ENCODE assay signal across 9 mouse cellular contexts in the genomic region with DNA sequence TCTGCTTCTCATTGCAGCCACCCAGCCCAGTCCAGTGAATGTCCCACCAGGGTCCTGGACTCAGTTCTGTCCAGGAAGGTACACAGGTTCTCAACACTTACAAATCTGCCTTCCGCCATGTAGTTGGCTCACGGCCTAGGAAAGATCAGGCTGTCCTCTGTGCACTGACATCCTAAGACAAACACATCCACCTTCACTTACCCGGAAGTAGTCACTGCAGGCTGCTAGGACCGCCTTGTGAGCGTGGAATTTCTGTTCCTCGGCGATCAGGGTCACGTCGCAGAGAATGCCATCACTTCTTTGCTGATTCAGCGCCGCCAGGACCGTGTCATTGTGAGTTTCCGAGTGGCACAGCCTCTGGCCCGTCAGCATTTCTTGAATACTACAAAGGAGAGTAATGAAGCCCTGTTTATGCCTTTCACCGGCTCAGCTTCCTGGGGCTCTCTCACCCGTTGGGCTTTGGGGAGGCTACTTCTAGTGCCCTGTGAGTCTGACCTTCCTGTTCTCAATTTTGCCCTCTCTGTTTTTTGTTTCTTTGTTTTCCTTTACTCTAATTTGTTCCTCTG. TPM values are rescaled to one million over a fixed set of nuclear protein-coding genes. Genes with fewer than 3 reads are reported as not detected.
DNase-seq lines count a peak whose midpoint lies in the region; ATAC-seq and TF ChIP-seq lines count a peak whose summit lies in the region.
"Had no signal": no experiment of that assay in that cellular context is flagged by ENCODE, and none has a peak within 500 bp of the region (broad histone marks: within the 10 kb centered on the region; RNA-seq: fewer than 3 reads in every experiment).

No protein-coding gene starts in this region.

- no peak for TF ChIP-seq CTCF in ES-Bruce4 (IDR thresholded peaks at IDR 0.05; ENCODE audit: low read depth, low read length)
- TF ChIP-seq CTCF in hindbrain, postnatal 0 days (IDR thresholded peaks at IDR 0.05; ENCODE audit: low read depth), result no peak
- TF ChIP-seq CTCF in liver, postnatal 0 days (IDR thresholded peaks at IDR 0.05; ENCODE audit: low read depth), result no peak

- TF ChIP-seq POLR2A in ES-Bruce4 (IDR thresholded peaks at IDR 0.05; ENCODE audit: insufficient read depth, low read length), result no peak

- no peak for TF ChIP-seq EP300 in ES-Bruce4 (IDR thresholded peaks at IDR 0.05; ENCODE audit: insufficient read depth, low read depth, low read length)
- TF ChIP-seq EP300 in liver, postnatal 0 days (IDR thresholded peaks at IDR 0.05; ENCODE audit: low read depth), result no peak

- H3K36me3 ChIP-seq in heart, embryonic 14.5 days (ENCODE audit: control insufficient read depth, insufficient read depth, low read length), result no peaks in the 10 kb centered on the region
- no peaks in the 10 kb centered on the region for H3K36me3 ChIP-seq in ES-Bruce4 (ENCODE audit: control insufficient read depth, insufficient read depth, low read length, poor library complexity, severe bottlenecking)
- H3K36me3 ChIP-seq in embryonic facial prominence, embryonic 13.5 days, result no peaks in the 10 kb centered on the region
- H3K36me3 ChIP-seq in hindbrain, postnatal 0 days (ENCODE audit: insufficient read depth, low read length), result no peaks in the 10 kb centered on the region
- no peaks in the 10 kb centered on the region for H3K36me3 ChIP-seq in liver, postnatal 0 days (replicated peaks; ENCODE audit: insufficient read depth, low read length)
- H3K36me3 ChIP-seq: limb, embryonic 10.5 days had no signal

- H3K4me1 ChIP-seq in heart, embryonic 14.5 days (ENCODE audit: control insufficient read depth in 2 of 2, insufficient read depth in 2 of 2, low read length in 2 of 2), result peaks cover 5 to 7% of the 10 kb centered on the region in 2 experiments; a peak in 2 of 4 replicates
- no peaks in the 10 kb centered on the region for H3K4me1 ChIP-seq in ES-Bruce4 (ENCODE audit: control insufficient read depth, insufficient read depth, low read length)
- no peaks in the 10 kb centered on the region for H3K4me1 ChIP-seq in embryonic facial prominence, embryonic 13.5 days
- H3K4me1 ChIP-seq in hindbrain, postnatal 0 days (ENCODE audit: insufficient read depth, low read length), result peaks cover 4% of the 10 kb centered on the region; the same call in 1 of the 2 replicates
- H3K4me1 ChIP-seq in liver, postnatal 0 days (ENCODE audit: insufficient read depth), result no peaks in the 10 kb centered on the region

- DNase-seq in heart, adult 8-10 months (ENCODE audit: low spot score), result no peak
- DNase-seq in hindbrain, postnatal 0 days (ENCODE audit: low spot score), result peak; percentile 12
- DNase-seq in liver, postnatal 0 days, result no peak
- DNase-seq in left cerebral cortex, postnatal 4 days, result no peak
- DNase-seq in left cerebral cortex, postnatal 14 days (ENCODE audit: low spot score in 2 of 2), result no peak

- H3K4me2 ChIP-seq in heart, embryonic 14.5 days (ENCODE audit: low read length), result peak overlapping the region; percentile 59
- H3K4me2 ChIP-seq in embryonic facial prominence, embryonic 13.5 days, result peak overlapping the region; percentile 31
- peak overlapping the region; percentile 39 for H3K4me2 ChIP-seq in hindbrain, postnatal 0 days (ENCODE audit: low read depth, low read length)
- no peak overlapping the region for H3K4me2 ChIP-seq in liver, postnatal 0 days (ENCODE audit: low read depth, low read length)

- no peaks in the 10 kb centered on the region for H3K27me3 ChIP-seq in heart, embryonic 14.5 days (ENCODE audit: control insufficient read depth, insufficient read depth, low read length)
- no peaks in the 10 kb centered on the region for H3K27me3 ChIP-seq in ES-Bruce4 (ENCODE audit: control insufficient read depth, insufficient read depth, low read length, poor library complexity, severe bottlenecking)
- H3K27me3 ChIP-seq in embryonic facial prominence, embryonic 13.5 days, result no peaks in the 10 kb centered on the region
- H3K27me3 ChIP-seq in hindbrain, postnatal 0 days (ENCODE audit: insufficient read depth, low read length), result no peaks in the 10 kb centered on the region
- no peaks in the 10 kb centered on the region for H3K27me3 ChIP-seq in liver, postnatal 0 days (ENCODE audit: insufficient read depth, low read length)

- peak overlapping the region; percentile 67 to 70 for H3K27ac ChIP-seq in heart, embryonic 14.5 days (replicated peaks in 1 of 2; ENCODE audit: control insufficient read depth in 1 of 2, insufficient read depth in 1 of 2, low read depth in 2 of 2, low read length in 2 of 2)
- H3K27ac ChIP-seq in ES-Bruce4 (ENCODE audit: insufficient read depth, low read length), result no peak overlapping the region
- H3K27ac ChIP-seq in embryonic facial prominence, embryonic 13.5 days, result no peak overlapping the region
- H3K27ac ChIP-seq in hindbrain, postnatal 0 days, result no peak overlapping the region
- H3K27ac ChIP-seq in liver, postnatal 0 days (ENCODE audit: low read depth), result no peak overlapping the region
- H3K27ac ChIP-seq: limb, embryonic 10.5 days had no signal

- WGBS in heart, embryonic 14.5 days, result 28% methylated on average over 16 of the region's 16 CpGs
- 28% methylated on average over 16 of the region's 16 CpGs for whole genome bisulfite sequencing in embryonic facial prominence, embryonic 13.5 days
- WGBS in hindbrain, postnatal 0 days, result 18% methylated on average over 16 of the region's 16 CpGs
- WGBS in liver, postnatal 0 days (ENCODE audit: insufficient replicate concordance), result 39% methylated on average over 16 of the region's 16 CpGs

- intact Hi-C loops in left cerebral cortex, postnatal 4 days (cut with DNase I), result no loop called here
- intact Hi-C loops in left cerebral cortex, postnatal 14 days (cut with DNase I), result loop anchor here (5.0 kb wide), 1 partner anchor 70 kb away; no protein-coding TSS in a partner anchor

- H3K4me3 ChIP-seq in heart, embryonic 14.5 days (ENCODE audit: control insufficient read depth in 1 of 2, insufficient read depth in 1 of 2, low read depth in 1 of 2, low read length in 2 of 2), result peak overlapping the region; percentile 27 to 35
- peak overlapping the region; percentile 45 for H3K4me3 ChIP-seq in ES-Bruce4 (ENCODE audit: low read depth, low read length)
- peak overlapping the region; percentile 6; the same call in 1 of the 2 replicates for H3K4me3 ChIP-seq in embryonic facial prominence, embryonic 13.5 days
- H3K4me3 ChIP-seq in hindbrain, postnatal 0 days (ENCODE audit: low read length), result no peak overlapping the region
- no peak overlapping the region for H3K4me3 ChIP-seq in liver, postnatal 0 days (ENCODE audit: low read depth, low read length)
- H3K4me3 ChIP-seq: limb, embryonic 10.5 days had no signal

- H3K9me3 ChIP-seq in heart, embryonic 14.5 days (ENCODE audit: control insufficient read depth, low read length), result no peaks in the 10 kb centered on the region
- no peaks in the 10 kb centered on the region for H3K9me3 ChIP-seq in ES-Bruce4 (replicated peaks; ENCODE audit: control insufficient read depth, insufficient read depth, low read length, poor library complexity, severe bottlenecking)
- no peaks in the 10 kb centered on the region for H3K9me3 ChIP-seq in embryonic facial prominence, embryonic 13.5 days
- no peaks in the 10 kb centered on the region for H3K9me3 ChIP-seq in hindbrain, postnatal 0 days (ENCODE audit: low read length)
- H3K9me3 ChIP-seq in liver, postnatal 0 days (ENCODE audit: low read length), result no peaks in the 10 kb centered on the region
- H3K9me3 ChIP-seq: limb, embryonic 10.5 days had no signal

- peak overlapping the region; percentile 46 for H3K9ac ChIP-seq in heart, embryonic 14.5 days (ENCODE audit: low read length)
- H3K9ac ChIP-seq in ES-Bruce4 (ENCODE audit: low read depth, poor library complexity, severe bottlenecking), result no peak overlapping the region
- no peak overlapping the region for H3K9ac ChIP-seq in embryonic facial prominence, embryonic 13.5 days
- no peak overlapping the region for H3K9ac ChIP-seq in hindbrain, postnatal 0 days (replicated peaks; ENCODE audit: low read length)
- no peak overlapping the region for H3K9ac ChIP-seq in liver, postnatal 0 days (replicated peaks)

- ATAC-seq in heart, embryonic 14.5 days (ENCODE audit: insufficient number of reproducible peaks, insufficient read depth, low FRiP score, low read depth), result peak; percentile 39; the same call in 1 of the 2 replicates
- no peak for ATAC-seq in embryonic facial prominence, embryonic 13.5 days (ENCODE audit: insufficient number of reproducible peaks, insufficient read depth, low FRiP score, low TSS enrichment, low read depth)
- peak; percentile 52 for ATAC-seq in hindbrain, postnatal 0 days
- no peak for ATAC-seq in liver, postnatal 0 days

RNA-seq across cellular contexts. Expression of a gene that starts 58.4 kb away (rescaled TPM):
- 3.5 and 4.6 TPM in 2 replicates for polyA plus RNA-seq in heart, embryonic 14.5 days (2014; fragmentation: Nextera tagmentation; extraction: Ambion mirVana)
- 1 to 10 TPM; 1.2 to 2.0 (median 1.3) TPM for total RNA-seq in heart, adult 8-10 months (2022)
- polyA plus RNA-seq in ES-Bruce4 (2011; ENCODE audit: insufficient read depth, insufficient read length, low read depth, missing spikeins), result 0.38 and 0.96 TPM in 2 replicates
- polyA plus RNA-seq in embryonic facial prominence, embryonic 13.5 days (2015; fragmentation: Nextera tagmentation; extraction: Ambion mirVana), result 4.2 and 5.6 TPM in 2 replicates
- 28.8 and 31.3 TPM in 2 replicates for total RNA-seq in hindbrain, postnatal 0 days (2014; rRNA removed)
- polyA plus RNA-seq in hindbrain, postnatal 0 days (2015; fragmentation: Nextera tagmentation; extraction: Ambion mirVana), result 31.7 and 37.9 TPM in 2 replicates
- 0.18 and 0.21 TPM in 2 replicates for polyA plus RNA-seq in liver, postnatal 0 days (2015; fragmentation: Nextera tagmentation; extraction: Ambion mirVana)
- total RNA-seq in left cerebral cortex, postnatal 4 days (2021), result 10 to 100 TPM; 21.3 to 23.8 TPM
- 10 to 100 TPM; 17.1 to 18.8 TPM for total RNA-seq in left cerebral cortex, postnatal 14 days (2021)

Comparison
In these comparisons a context has a peak if more than half of its experiments do, and no peak if none do; other contexts are left out.
1. ATAC-seq: peak in heart, embryonic 14.5 days (single experiment) and hindbrain, postnatal 0 days (single experiment); none in embryonic facial prominence, embryonic 13.5 days (single experiment) and liver, postnatal 0 days (single experiment).
2. H3K27ac ChIP-seq: peak in heart, embryonic 14.5 days (2 of 2); none in ES-Bruce4 (single experiment), embryonic facial prominence, embryonic 13.5 days (single experiment), hindbrain, postnatal 0 days (single experiment) and liver, postnatal 0 days (single experiment).
3. H3K4me3 ChIP-seq: peak in heart, embryonic 14.5 days (2 of 2), ES-Bruce4 (single experiment) and embryonic facial prominence, embryonic 13.5 days (single experiment); none in hindbrain, postnatal 0 days (single experiment) and liver, postnatal 0 days (single experiment).